Mouse (Mus musculus) megakaryocyte, embryonic 14.5 days (primary cell): ENCODE measurements around the gene Hrasls5.

Experiments
- FLI1 ChIP-seq: IDR thresholded peaks from 2 replicates; pipeline ENCODE4 v1.6.1; 2012; ENCODE audit warnings: low read length, inconsistent platforms, mixed read lengths
- GATA1 ChIP-seq: IDR thresholded peaks from 3 replicates; pipeline ENCODE4 v1.6.1; 2012; ENCODE audit warnings: mixed read lengths, low read length, inconsistent platforms, borderline replicate concordance

GRCm38 (mm10) chr19:7581042-7581441 lies 31.3 kb upstream of the Hrasls5 start:
- TF ChIP-seq FLI1 = no peak
- TF ChIP-seq GATA1 = no peak
